ENCODE assay signal across 16 mouse cellular contexts in the genomic region with DNA sequence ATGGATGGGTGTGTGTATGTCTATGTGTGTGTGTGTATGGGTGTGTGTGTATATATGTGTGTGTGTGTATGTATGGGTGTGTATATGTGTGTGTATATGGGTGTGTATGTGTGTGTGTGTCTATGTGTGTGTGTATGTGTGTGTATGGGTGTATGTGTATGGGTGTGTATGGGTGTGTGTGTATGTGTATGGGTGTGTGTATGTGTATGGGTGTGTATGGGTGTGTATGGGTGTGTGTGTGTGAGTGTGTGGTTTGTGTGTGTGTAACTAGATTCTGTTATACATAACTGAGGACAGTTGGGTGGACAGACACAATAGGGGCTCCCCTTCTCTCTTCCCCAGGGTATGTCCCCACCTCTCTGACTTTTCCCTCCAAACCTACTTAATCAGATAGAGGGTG. TPM values are rescaled to one million over a fixed set of nuclear protein-coding genes. Genes with fewer than 3 reads are reported as not detected.
"Had no signal": no experiment of that assay in that cellular context is flagged by ENCODE, and none has a peak within 500 bp of the region (broad histone marks: within the 10 kb centered on the region; RNA-seq: fewer than 3 reads in every experiment).

No protein-coding gene starts in this region.

- H3K27me3 ChIP-seq: lung, embryonic 15.5 days; midbrain, embryonic 15.5 days had no signal

- H3K4me2 ChIP-seq: lung, embryonic 15.5 days; midbrain, embryonic 11.5 days; midbrain, embryonic 15.5 days; neural tube, embryonic 12.5 days had no signal

- H3K36me3 ChIP-seq: lung, embryonic 15.5 days; midbrain, embryonic 15.5 days; neural tube, embryonic 12.5 days had no signal

- DNase-seq: kidney, adult 2 months; kidney, postnatal 36 days; layer of hippocampus, adult 9-11 months; left cerebral cortex, postnatal 4 days; lung, postnatal 14 days; thymus, postnatal 36 days had no signal

- H3K9ac ChIP-seq: lung, embryonic 15.5 days; midbrain, embryonic 15.5 days; neural tube, embryonic 12.5 days had no signal

- H3K9me3 ChIP-seq: lung, embryonic 15.5 days; megakaryocyte, embryonic 14.5 days; midbrain, embryonic 15.5 days; neural tube, embryonic 12.5 days had no signal

- H3K27ac ChIP-seq: kidney, postnatal 0 days; lung, embryonic 15.5 days; macrophage; neural tube, embryonic 12.5 days had no signal

- H3K4me1 ChIP-seq: lung, embryonic 15.5 days; megakaryocyte, embryonic 14.5 days had no signal

- ATAC-seq: intestine, embryonic 16.5 days; midbrain, embryonic 15.5 days had no signal

- H3K4me3 ChIP-seq: lung, embryonic 15.5 days; megakaryocyte, embryonic 14.5 days; midbrain, embryonic 15.5 days; neural tube, embryonic 12.5 days had no signal

RNA-seq across cellular contexts. Expression of gene Fbxo2, which starts 34.0 kb away (rescaled TPM):
- total RNA-seq: monocyte, adult 5-6 weeks; neutrophil, adult 5-6 weeks had no signal
- polyA plus RNA-seq: macrophage had no signal
